Mouse (Mus musculus) stomach, embryonic 14.5 days (tissue): Measurements from ENCODE around the gene Trim54. TPM values are rescaled to one million over a fixed set of nuclear protein-coding genes. Genes with fewer than 3 reads are reported as not detected.

ENCODE experiments used
- ATAC-seq: fragments of 200-750 bp; cut with Nextera tagmentation; 2 replicates; pipeline ENCODE4 v1.8.0; 2017; ENCODE audit warnings: low read depth, moderate TSS enrichment; ENCODE audit not compliant: insufficient number of reproducible peaks, insufficient read depth, low FRiP score
- H3K27ac ChIP-seq: fragments of 300-500 bp; sonication (generic); 2 replicates; pipeline ENCODE4 v1.5.1; 2014; ENCODE audit warnings: mild to moderate bottlenecking, low read length, moderate library complexity, mixed read lengths
- H3K27me3 ChIP-seq: fragments of 300-500 bp; sonication (generic); 2 replicates; pipeline ENCODE4 v1.6.1; 2014; ENCODE audit warnings: low read length, control low read depth, mixed read lengths; ENCODE audit not compliant: control insufficient read depth, insufficient read depth
- H3K36me3 ChIP-seq: fragments of 300-500 bp; sonication (generic); 2 replicates; pipeline ENCODE4 v1.6.1; 2014; ENCODE audit warnings: mild to moderate bottlenecking, control low read depth, low read length, moderate library complexity, mixed read lengths; ENCODE audit not compliant: control insufficient read depth, insufficient read depth
- H3K4me1 ChIP-seq: fragments of 300-500 bp; sonication (generic); 2 replicates; pipeline ENCODE4 v1.6.1; 2014; ENCODE audit warnings: low read length, control low read depth, mixed read lengths; ENCODE audit not compliant: control insufficient read depth, insufficient read depth
- H3K4me2 ChIP-seq: fragments of 300-500 bp; sonication (generic); replicated peaks from 2 replicates; pipeline ENCODE4 v1.6.1; 2014; ENCODE audit warnings: low read depth, low read length, control low read depth
- H3K4me3 ChIP-seq: fragments of 300-500 bp; sonication (generic); 2 replicates; pipeline ENCODE4 v1.5.1; 2014; ENCODE audit warnings: low read depth, low read length, control low read depth
- H3K9ac ChIP-seq: fragments of 300-500 bp; sonication (generic); replicated peaks from 2 replicates; pipeline ENCODE4 v1.6.1; 2014; ENCODE audit warnings: low read depth, mild to moderate bottlenecking, control low read depth, low read length, moderate library complexity, mixed read lengths
- H3K9me3 ChIP-seq: fragments of 300-500 bp; sonication (generic); 2 replicates; pipeline ENCODE4 v1.6.1; 2016; ENCODE audit warnings: low read depth, low read length, control low read depth; ENCODE audit not compliant: control insufficient read depth
- WGBS: fragments of 180-500 bp; shearing (Covaris S2); extraction: QIAGEN DNeasy Blood & Tissue Kit; methylation state at CpG from one replicate; pipeline ENCODE4 v1.1.7; 2014; 5-methylcytosine and 5-hydroxymethylcytosine counted together
- polyA plus RNA-seq: library from polyadenylated mRNA; unstranded; fragments of >200 nt; fragmentation: Nextera tagmentation; extraction: Ambion mirVana; gene quantifications from 2 replicates; pipeline ENCODE4 v1.2.1, GENCODE M21; 2014

Trim54 gene
- polyA plus RNA-seq = not detected in 2 replicates

- H3K36me3 ChIP-seq = no peaks in the 10 kb centered on the region
- no peak within 1 kb of the TSS for H3K4me2 ChIP-seq
- WGBS = 30% methylated on average over 3 of the region's 3 CpGs
- no peaks in the 10 kb centered on the region for H3K9me3 ChIP-seq
- no peak within 1 kb of the TSS for H3K9ac ChIP-seq
- H3K27ac ChIP-seq = no peak within 1 kb of the TSS
- H3K27me3 ChIP-seq = no peaks in the 10 kb centered on the region
- H3K4me3 ChIP-seq = no peak within 1 kb of the TSS
- no peaks in the 10 kb centered on the region for H3K4me1 ChIP-seq
- ATAC-seq = no peak
Measured at GRCm38 (mm10) chr5:31116354-31116753, at the start of gene Trim54. Gene Trim54 (plus strand): TSS chr5:31116712.

- H3K27ac ChIP-seq = no peak overlapping the region
- no peak overlapping the region for H3K4me3 ChIP-seq
- no peaks in the 10 kb centered on the region for H3K9me3 ChIP-seq
- H3K9ac ChIP-seq = no peak overlapping the region
- 93% methylated on average over 3 of the region's 3 CpGs for WGBS
- ATAC-seq = no peak
- H3K4me1 ChIP-seq = no peaks in the 10 kb centered on the region
- no peaks in the 10 kb centered on the region for H3K27me3 ChIP-seq
- no peak overlapping the region for H3K4me2 ChIP-seq
- peaks cover 75% of the 10 kb centered on the region for H3K36me3 ChIP-seq
Measured at GRCm38 (mm10) chr5:31069810-31070209, 46.7 kb upstream of the Trim54 start.

- Histone ChIP-seq H3K36me3 (peaks cover 78% of the 10 kb centered on the region), H3K27me3 (no peaks in the 10 kb centered on the region), H3K4me2 (no peak overlapping the region), H3K4me1 (no peaks in the 10 kb centered on the region), H3K27ac (no peak overlapping the region), H3K9me3 (no peaks in the 10 kb centered on the region), H3K9ac (no peak overlapping the region), H3K4me3 (no peak overlapping the region)
- 80% methylated on average over 2 of the region's 2 CpGs for WGBS
- ATAC-seq = no peak
Measured at GRCm38 (mm10) chr5:31071059-31071458, 45.5 kb upstream of the Trim54 start.

GRCm38 (mm10) chr5:31071821-31072220, 44.7 kb upstream of the Trim54 start:
- Histone ChIP-seq H3K9me3 (no peaks in the 10 kb centered on the region), H3K4me3 (no peak overlapping the region), H3K27ac (no peak overlapping the region), H3K4me2 (no peak overlapping the region), H3K27me3 (no peaks in the 10 kb centered on the region), H3K4me1 (no peaks in the 10 kb centered on the region), H3K36me3 (peaks cover 82% of the 10 kb centered on the region), H3K9ac (no peak overlapping the region)
- no peak for ATAC-seq
- WGBS = 93% methylated on average over 11 of the region's 11 CpGs

GRCm38 (mm10) chr5:31073176-31073575, 43.3 kb upstream of the Trim54 start:
- H3K9ac ChIP-seq = no peak overlapping the region
- H3K36me3 ChIP-seq = peaks cover 81% of the 10 kb centered on the region
- 89% methylated on average over 12 of the region's 12 CpGs for WGBS
- no peaks in the 10 kb centered on the region for H3K27me3 ChIP-seq
- H3K4me2 ChIP-seq = no peak overlapping the region
- H3K4me1 ChIP-seq = no peaks in the 10 kb centered on the region
- no peaks in the 10 kb centered on the region for H3K9me3 ChIP-seq
- no peak overlapping the region for H3K4me3 ChIP-seq
- no peak overlapping the region for H3K27ac ChIP-seq
- no peak for ATAC-seq

GRCm38 (mm10) chr5:31076346-31076745, 40.2 kb upstream of the Trim54 start:
- Histone ChIP-seq H3K27ac (no peak overlapping the region), H3K4me3 (no peak overlapping the region), H3K36me3 (peaks cover 62% of the 10 kb centered on the region), H3K4me1 (no peaks in the 10 kb centered on the region), H3K4me2 (no peak overlapping the region), H3K9ac (no peak overlapping the region), H3K9me3 (no peaks in the 10 kb centered on the region), H3K27me3 (no peaks in the 10 kb centered on the region)
- no peak for ATAC-seq
- WGBS = 82% methylated on average over 13 of the region's 13 CpGs

GRCm38 (mm10) chr5:31080059-31080794, 36.3 kb upstream of the Trim54 start:
- Histone ChIP-seq H3K4me1 (no peaks in the 10 kb centered on the region), H3K4me2 (no peak overlapping the region), H3K9me3 (no peaks in the 10 kb centered on the region), H3K27ac (no peak overlapping the region), H3K4me3 (no peak overlapping the region), H3K27me3 (no peaks in the 10 kb centered on the region), H3K9ac (no peak overlapping the region), H3K36me3 (peaks cover 28% of the 10 kb centered on the region)
- 71% methylated on average over 13 of the region's 13 CpGs for WGBS
- no peak for ATAC-seq

- H3K27ac ChIP-seq = no peak overlapping the region
- H3K9ac ChIP-seq = no peak overlapping the region
- no peaks in the 10 kb centered on the region for H3K27me3 ChIP-seq
- H3K4me3 ChIP-seq = no peak overlapping the region
- H3K4me2 ChIP-seq = no peak overlapping the region
- 57% methylated on average over 3 of the region's 3 CpGs for WGBS
- no peaks in the 10 kb centered on the region for H3K9me3 ChIP-seq
- no peak for ATAC-seq
- H3K36me3 ChIP-seq = peaks cover 25% of the 10 kb centered on the region
- H3K4me1 ChIP-seq = no peaks in the 10 kb centered on the region
Measured at GRCm38 (mm10) chr5:31080795-31081164, 35.7 kb upstream of the Trim54 start.

GRCm38 (mm10) chr5:31081386-31081785, 35.1 kb upstream of the Trim54 start:
- Histone ChIP-seq H3K9ac (no peak overlapping the region), H3K27ac (no peak overlapping the region), H3K4me2 (no peak overlapping the region), H3K9me3 (no peaks in the 10 kb centered on the region), H3K4me1 (no peaks in the 10 kb centered on the region), H3K36me3 (peaks cover 20% of the 10 kb centered on the region), H3K4me3 (no peak overlapping the region), H3K27me3 (no peaks in the 10 kb centered on the region)
- WGBS = 80% methylated on average over 3 of the region's 3 CpGs
- ATAC-seq = no peak
